Mouse (Mus musculus): ENCODE measurements around the gene Sec61a2.
A peak's percentile ranks its signal among the peaks of the same experiment; 100 is the strongest.

Gene Sec61a2

DNA sequence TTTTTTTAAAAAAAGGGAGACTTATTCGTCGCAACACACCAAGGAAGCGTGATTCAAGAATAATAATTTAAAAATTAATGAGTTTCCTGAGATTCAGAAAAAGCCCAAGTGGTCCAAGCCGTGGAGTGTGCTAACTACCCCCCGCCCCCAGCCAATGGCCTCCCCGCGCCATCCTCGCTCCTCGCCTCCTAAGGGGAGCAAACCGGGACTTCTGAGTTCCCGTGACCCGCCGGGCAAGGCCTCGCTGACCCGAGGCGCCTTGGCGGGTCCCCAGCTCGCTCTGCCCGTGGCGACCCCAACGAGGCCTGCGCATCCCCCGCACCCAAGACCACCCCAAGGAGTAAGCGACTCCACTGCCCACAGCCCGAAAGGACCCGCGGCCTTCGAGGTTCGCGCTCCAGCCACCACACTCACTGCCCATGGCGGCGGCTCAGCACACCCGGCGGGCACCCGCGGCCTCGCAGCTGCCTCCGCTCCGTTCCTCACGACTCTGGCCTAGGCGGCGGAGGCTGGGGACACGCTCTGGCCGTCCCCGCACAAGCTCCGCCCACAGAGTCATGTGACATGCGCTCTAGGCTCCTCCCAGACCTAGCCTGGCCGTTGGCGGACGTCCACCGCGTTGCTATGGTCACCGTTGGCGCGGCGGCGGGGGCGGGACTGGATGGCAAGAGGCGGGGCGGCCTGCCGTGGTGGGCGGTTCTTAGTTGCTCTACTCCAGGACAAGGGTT is at the start of gene Sec61a2:
Gene Sec61a2 (minus strand): TSS at position 590 of the 728 bp plus-strand sequence.
- DNase-seq, result peak; percentile 99

DNA sequence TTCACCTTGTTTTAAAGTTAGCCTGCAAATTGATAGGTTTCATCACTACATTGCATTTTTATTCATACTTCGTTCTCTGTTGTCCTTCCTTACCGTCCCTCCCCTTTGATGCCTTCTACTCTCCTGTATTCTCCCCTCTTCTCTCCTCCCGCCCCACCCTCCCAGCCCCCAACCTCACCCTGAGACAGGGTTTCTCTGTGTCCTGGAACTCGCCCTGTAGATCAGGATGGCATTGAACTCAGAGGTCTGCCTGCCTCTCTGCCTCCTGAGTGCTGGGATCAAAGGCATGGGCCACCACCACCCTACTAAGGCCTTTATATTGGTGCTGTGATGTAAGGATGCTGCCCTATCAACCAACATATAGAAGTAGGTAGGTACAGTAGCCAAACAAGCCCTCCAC is 47.8 kb upstream of the Sec61a2 start:
- no peak for DNase-seq

DNA sequence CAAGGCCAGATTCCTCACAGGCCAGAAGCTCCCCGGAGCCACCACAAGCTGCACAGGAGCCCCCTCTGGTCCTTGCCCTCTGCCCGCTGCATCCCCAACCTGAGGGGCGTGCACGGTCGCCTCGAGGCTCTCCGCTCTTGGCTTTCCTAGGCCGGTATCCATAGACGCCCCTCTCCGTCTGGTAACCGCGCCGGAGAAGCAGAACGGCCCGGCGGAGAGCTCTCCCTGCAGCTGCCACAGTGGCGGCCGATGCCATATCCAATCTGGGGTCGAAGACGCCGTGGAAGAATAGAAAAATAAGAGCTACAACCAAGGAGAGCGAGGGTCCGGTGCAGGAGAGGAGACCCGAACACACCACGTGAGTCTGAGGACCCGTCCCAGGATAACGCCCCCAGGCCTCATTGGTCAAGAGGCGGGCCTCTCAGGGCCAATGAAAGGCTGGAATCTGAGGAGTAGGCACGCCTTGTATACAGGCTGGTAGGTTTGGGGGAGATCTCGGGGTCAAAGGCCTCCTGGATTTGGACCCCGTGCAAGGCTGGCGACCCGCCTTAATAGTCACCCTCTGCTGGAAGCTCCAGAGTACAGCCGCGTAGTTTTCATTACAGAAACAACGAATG is 47.3 kb upstream of the Sec61a2 start, which contains the start of gene Dhtkd1:
Gene Dhtkd1 (minus strand): TSS at position 377 of the 617 bp plus-strand sequence.
- peak; percentile 84 for DNase-seq

DNA sequence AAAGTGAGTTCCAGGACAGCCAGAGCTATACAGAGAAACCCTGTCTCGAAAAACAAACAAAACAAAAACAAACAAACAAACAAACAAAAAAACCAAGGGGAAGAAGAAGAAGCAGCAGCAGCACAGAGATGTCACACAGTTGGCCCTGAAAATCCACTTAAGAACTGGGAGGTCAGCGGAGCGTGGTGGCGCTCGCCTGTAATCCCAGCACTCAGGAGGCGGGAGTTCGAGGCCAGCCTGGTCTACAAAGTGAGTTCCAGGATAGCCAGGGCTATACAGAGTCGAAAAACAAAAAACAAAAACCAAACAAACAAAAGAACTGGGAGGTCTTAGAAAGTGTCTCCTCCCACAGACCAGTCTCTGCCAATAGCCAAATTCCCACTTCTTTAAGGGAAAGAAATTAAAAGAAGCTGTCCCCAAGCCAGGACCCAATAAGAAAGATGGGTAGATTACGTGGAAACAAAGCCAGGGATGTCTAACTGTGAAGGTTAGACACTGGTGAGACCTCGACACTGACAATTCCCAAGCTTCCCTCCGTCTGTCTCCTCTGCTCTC is 46.7 kb upstream of the Sec61a2 start:
- DNase-seq, result no peak

DNA sequence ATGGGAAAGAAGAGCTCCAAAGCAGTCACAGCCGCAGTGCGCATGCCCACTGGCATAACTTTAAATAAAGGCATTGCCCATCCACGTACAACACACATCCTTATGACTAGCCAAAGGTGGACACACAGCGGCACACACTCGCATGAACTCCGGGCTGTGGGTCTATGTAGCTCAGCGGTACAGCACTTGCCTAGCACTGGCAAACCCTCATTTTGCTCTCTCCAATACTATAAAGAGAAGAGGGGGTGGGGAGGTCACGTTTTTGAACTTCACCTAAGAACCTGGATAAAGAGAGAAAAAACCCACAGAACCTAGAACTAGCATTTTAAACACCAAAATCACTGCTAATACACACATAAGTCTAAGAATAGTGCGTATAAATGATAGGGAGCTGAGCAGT is 45.7 kb upstream of the Sec61a2 start:
- DNase-seq, result no peak

DNA sequence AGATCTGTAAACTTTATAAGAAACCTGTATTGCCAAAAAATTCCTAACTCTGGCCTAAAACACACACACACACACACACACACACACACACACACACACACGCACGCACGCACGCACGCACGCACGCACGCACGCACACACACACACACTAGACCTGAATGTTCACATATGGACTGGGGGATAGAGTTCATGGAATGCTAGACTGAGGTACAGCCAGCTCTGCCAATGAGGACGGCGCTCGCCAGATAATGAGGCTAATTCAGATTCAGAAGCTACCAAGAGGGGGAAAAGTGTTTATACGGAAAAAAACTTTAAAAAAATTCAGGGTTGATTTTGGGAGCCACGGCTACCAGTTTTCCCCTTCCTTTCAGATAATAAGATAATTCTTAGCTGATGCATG is 44.7 kb upstream of the Sec61a2 start:
- no peak for DNase-seq

DNA sequence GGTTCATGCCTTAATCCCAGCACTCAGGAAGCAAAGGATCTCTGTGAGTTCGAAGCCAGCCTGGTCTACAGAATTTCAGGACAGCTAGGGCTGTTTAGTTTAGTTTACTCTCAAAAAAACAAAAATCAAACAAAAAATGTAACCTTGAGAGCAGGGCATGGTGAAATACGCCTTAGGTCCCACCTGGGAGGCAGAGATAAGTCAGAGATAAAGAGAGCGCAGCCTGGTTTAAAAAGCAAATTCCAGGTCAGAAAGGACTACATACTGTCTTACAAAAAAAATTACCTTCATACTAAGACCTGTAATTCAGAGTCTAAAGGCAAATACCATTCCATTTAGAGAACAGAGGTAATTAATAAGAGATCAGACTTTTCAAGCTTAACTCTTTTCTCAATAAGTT is 44.1 kb upstream of the Sec61a2 start:
- no peak for DNase-seq

DNA sequence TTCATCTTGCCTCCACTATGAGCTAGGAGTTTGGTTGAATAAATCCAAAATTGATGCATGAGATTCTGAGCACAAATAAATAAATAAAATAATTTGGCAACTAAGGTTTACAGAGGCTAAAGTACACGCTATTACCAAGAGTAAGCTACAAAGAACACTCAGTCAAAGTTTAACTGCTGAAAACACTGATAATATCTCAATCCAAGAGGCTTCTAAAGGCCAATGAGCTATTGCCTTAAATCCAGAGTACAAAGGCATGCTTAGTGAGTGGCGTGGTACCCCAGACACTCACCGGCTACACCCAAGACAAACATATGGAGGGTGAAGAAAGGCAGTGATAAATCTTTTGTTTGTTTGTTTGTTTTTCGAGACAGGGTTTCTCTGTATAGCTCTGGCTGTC is 41.3 kb upstream of the Sec61a2 start:
- no peak for DNase-seq

DNA sequence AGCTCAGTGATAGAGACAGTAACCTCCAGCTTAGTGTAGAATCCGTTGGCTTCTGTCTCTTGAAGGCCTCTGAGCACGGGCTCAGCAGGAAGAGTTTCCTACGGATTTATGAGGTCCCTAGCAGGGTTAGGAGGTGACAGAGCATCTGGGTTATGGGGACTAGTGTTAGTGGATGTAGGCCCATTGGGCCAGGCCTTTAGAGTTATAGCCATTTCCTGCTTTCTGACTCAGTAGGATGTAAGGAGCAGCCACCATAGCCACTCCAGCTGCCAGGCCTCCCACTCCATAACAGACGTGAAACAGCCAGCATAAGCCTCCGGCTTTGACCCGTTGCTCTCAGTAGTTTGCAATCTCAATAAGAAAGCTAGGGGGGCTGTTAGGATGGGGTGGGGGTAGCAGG is 40.8 kb upstream of the Sec61a2 start:
- DNase-seq, result no peak

DNA sequence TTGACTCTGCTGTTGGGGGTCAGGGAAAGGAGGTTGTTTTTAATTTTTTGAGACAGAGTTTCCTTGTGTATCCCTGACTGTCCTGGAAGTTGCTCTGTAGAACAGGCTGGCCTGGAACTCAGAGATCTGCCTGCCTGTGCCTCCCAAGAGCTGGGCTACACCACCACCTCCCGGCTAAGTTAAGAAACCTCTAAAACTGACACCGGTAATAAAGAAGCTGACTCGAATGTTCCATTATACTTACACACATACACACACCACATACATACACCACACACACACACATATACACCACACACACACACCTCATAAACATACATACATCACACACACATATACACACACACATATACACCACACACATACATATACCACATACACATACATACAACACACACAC is 39.7 kb upstream of the Sec61a2 start:
- DNase-seq, result no peak

DNA sequence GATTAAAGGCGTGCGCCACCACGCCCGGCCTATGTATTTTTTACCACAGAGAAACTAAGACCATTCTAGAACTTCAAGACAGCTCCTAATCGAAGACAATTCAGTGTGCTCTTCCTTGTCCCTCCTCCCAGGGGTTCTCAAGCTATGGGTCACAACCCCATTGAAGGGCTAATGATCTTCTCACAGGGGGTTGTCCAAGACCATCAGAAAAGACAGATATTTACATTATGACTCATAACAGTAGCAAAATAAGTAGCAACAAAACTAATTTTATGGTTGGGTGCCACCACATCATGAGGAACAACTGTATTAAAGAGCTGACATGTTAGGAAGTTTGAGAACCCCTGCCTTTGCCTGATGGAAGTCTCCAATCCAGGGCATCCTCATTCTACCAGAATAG is 36.7 kb upstream of the Sec61a2 start:
- DNase-seq, result no peak

DNA sequence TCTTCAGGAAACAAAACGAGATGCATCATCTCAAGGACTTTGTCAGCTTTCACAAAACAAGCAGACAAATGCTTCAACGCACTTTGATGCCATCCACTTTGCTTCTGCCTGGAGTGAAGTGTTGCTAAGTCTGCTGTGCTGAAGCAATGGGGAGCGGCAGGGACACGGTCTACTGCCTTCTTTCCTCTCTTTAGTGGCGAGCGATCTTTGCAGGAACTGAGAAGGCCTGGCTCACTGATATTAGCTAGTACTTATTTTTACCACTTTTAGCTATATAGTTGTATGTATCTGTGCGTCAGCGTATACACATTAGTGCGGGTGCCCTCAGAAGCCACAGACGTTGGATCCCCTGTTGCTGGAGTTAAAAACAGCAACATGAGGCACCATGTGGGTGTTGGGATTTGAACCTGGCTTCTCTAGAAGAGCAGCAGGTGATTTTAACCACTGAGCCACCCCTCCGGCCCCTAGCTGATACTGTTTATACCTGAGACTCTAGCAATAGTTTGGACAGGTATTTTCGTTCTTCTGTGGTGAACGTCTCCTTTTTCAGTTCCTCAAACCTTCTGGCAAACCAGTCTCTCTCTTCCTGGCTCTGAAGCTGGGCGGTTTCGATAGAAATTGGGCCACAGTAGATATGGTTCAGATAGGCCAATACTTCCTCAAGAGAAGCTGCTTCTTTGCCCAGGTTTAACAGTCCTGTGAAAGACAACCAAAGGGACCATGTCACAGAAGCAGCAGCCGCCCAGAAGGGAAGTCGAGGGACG is 35.2 kb upstream of the Sec61a2 start:
- no peak for DNase-seq

DNA sequence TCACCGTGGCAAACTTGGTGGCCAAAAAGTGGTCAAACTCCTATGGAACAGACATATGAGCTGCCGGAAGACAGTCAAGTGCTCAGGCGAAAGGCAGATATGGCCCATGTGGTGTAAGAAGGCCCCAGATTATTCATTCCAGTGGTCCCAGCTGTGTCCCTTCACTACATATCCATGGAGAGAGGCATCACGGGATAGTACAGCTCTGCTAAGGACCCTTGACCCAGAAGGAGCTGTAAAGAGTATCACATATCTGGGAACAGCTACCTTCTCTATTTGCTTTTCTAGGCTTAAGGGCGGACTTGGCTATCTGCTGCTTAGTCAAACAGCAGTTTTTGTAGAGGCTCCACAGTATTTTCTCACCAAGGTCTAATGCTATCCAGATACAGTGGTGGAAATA is 34.6 kb upstream of the Sec61a2 start:
- no peak for DNase-seq

DNA sequence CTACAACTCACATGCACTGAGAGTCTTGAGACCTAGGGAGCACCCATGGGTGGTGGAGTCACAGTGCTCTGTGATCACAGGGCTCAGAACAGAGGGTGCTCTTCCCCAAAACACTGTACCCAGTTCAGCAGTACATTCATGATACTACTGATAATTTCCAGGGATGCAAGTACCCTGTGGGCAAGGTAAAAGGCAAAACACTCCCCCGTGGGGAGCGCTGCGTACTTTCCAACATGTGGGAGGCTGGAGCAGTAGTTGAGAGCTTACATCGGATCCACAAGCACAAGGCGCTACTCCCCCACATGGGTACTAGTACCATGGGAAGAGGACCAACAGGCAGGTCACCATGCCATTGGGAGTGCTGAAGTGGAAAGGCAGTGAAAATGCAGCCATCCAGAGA is 32.2 kb upstream of the Sec61a2 start:
- no peak for DNase-seq

DNA sequence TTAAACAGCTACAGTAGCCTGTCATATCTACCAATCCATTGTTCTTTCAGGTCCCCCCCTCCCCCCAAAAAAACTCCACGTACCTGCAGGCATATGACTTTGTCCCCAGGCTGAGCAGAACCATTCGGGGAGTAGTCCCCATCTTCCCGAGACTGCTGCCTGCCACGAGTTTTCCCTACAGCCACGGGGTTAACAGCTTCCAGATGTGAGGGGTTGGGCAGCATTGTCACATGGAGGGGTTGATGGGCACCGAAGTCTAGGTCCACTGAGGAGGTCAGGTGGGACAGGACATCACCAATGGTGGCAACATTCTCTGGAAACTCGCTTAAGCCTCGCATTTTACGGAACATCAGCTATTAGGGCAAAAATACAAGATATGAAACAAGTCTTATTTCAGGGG is 28.6 kb upstream of the Sec61a2 start:
- no peak for DNase-seq

DNA sequence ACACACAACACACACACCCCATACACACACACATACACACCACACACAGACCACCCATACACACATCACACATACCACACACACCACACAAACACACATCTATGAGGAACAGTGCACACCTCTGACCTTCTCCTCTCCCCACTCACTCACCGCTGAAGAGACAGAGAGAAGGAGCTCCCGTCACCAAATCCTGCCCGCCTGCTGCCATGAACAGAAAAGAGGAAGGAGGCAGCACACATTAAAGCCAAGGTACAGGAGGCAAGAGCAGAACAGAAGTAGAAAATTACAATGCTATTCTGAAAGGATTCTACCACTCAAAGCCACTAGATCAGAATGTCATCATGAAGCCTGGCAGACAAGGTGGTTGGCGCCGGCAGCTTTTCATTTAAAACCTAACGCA is 27.6 kb upstream of the Sec61a2 start:
- no peak for DNase-seq

DNA sequence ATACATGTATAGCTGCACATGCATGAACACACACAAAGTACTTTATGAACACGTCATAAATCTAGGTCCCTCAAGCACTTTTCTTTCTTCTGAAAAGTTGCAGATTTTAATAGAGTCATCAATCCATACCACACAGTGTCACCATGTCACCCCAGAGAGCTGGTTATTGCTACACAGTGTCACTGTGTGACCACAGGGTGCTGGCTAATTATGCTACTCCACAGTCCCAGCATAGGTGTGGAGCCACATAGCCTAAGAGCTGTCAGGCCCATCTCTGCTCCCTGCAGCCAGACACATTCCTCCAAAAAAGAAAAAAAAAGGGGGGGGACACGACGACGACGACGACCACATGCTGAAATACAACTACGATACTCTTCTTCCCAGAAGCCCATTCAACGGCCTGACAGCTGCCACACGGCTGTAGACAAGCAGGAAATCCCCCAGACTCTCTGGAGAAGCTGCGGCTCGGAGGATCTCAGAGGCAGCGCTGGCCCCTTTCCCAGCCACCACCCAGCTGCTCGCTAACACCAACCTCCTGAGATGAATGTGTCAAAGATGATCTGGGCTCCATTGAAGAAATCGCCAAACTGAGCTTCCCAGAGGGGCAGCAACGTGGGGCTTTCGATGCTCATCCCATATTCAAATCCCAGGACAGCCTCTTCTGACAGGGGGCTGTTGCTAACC is 16.2 kb upstream of the Sec61a2 start:
- DNase-seq, result no peak

DNA sequence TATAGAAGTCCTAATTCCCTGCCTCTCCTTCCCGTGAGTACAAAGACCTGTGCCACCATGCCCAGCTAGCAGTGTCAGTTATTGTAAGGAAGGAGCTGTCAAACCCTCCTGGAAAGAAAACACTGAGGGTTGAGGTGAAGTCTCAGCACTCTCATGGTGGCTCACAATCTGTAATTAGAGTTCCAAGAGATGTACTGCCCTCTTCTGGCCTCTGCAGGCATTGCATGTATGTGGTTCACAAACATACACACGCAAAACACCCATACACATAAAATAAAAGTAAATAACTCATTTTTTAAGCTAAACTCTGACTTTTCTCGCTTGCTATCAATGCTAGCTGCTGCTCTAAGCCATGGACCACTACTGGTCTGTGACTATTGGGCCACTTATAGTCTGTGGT is 11.4 kb upstream of the Sec61a2 start:
- DNase-seq, result peak; percentile 57

DNA sequence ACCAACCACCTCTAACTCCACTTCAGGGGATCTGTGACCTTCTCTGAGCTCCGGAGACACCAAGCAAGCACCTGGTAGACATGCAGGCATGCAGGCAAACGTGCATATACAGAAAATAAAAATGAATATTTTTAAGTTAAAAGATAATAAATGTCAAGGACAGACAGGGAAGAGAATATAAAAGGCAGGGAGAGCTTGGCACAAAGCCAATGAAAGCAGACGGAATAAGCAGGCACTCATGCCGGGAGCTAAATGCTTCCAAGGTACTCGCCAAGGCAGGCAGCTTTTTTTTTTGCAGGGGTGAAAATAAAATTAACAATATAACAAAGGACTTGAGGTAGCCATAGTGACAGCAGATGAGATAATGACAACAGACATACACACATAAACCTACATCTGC is 10.9 kb upstream of the Sec61a2 start:
- no peak for DNase-seq

DNA sequence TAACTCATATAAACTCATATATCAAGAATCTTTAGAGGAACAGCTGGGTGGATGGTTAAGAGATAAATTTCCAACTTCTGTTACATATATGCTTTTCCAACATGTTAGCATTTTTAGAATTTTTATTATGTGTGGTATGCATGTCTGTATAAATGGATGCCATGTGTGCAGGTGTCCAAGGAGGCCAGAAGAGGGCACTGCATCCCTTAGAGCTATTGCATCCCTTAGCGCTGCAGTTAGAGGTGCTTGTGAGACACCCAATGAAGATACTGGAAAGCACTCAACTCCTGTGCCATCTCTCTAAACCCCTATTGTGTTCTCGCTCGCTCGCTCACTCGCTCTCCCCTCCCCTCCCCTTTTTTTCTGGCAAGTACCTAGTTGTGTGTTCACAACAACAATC is 4.9 kb upstream of the Sec61a2 start:
- DNase-seq, result no peak

DNA sequence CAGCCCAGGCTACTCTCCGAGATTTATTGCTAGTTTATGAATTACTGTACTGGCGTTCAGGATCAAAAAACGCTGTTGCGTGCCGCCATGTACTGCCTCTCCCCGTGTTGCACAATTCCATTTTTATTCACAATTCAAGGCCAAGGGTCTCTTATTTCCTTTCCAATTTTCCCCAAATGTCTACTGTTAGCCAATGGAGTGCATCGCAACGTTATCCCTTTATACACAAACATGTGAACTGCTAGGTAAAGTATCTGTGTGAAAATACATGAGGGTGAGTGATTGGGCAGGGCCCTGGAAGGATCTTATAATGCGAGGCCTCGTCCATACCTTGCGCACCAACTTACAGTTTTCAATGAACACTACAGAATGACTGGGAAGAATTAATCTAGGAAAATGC is 936 bp downstream of the Sec61a2 start:
- DNase-seq, result no peak

DNA sequence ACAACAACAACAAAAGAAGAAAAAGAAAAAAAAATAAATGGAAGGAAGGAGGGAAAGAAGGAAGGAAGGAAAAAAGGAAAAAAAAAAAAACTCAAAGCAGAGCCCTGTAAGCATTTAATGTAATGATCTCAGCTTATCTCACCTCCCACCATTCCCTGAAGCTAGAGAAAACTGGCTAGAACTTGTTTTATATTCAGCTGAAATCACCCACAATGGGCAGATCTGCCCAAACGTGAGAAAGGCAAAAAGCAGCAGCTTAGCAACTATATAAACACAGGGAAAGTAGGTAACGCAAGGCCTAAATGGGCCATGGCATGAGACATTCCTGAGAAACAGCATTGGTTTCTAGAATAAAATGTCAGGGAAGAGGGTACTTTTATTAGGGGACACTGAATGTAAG is 5.8 kb downstream of the Sec61a2 start:
- DNase-seq, result no peak

DNA sequence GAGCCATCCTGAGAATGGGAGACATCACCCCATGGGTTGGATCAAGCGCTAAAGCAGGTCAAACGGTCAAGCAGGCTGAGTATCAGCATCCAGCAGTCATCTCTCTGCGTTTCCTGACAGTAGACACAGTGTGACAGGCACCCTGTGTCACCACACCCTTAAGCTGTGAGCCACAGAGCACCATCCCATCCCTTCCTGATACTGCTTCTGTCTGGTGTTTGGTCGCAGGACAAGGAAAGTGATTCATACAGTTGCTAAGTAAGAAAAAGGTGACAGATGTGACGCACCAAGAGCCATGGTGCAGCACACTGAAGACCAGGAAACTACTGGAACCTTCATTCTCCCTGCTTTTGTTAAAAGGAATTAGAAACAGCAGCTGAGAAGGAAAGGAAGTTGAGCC is 6.4 kb downstream of the Sec61a2 start:
- no peak for DNase-seq

All from kidney, adult 18-20 months (tissue).